Mouse (Mus musculus) lung, postnatal 14 days (tissue): ENCODE measurements around the gene Nptx2.

Experiments
- DNase-seq: peaks from one replicate; pipeline ENCODE4 v3.0.0; 2021

Gene Nptx2

GRCm38 (mm10) chr5:144591248-144591880 is 45.7 kb downstream of the Nptx2 start:
- DNase-seq = no peak

GRCm38 (mm10) chr5:144594796-144595195 is 49.1 kb downstream of the Nptx2 start:
- no peak for DNase-seq
